Mouse (Mus musculus): Measurements from ENCODE around the gene Cttnbp2. TPM values are rescaled to one million over a fixed set of nuclear protein-coding genes. Genes with fewer than 3 reads are reported as not detected.

Gene Cttnbp2
- total RNA-seq, 1 experiment from 2014 or later, result 80.4 TPM

- DNase-seq, result peak; percentile 47
Observed at GRCm38 (mm10) chr6:18467777-18468176, 46.9 kb downstream of the Cttnbp2 start.

DNA sequence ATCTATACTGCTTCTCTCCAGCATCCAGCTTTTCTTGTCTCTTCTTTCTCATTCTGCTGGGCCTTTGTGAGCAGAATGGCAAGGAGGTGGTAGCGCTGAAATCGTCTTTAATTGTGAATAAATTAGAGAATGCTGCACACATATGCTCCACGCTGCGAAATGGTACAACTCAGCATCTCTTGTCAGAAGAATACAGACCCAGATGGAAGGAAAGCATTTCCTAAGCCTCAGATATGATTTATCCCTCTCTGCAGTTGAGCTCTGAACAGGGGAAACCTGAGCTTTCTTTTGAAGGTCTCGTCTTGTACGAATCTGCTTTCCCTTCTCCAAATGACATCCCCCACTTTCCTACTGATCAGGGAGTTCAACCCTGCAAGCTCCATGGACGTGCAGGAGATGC is 48.4 kb downstream of the Cttnbp2 start:
- DNase-seq, result no peak

GRCm38 (mm10) chr6:18465626-18466025 is 49.0 kb downstream of the Cttnbp2 start:
- DNase-seq, result peak; percentile 42

DNA sequence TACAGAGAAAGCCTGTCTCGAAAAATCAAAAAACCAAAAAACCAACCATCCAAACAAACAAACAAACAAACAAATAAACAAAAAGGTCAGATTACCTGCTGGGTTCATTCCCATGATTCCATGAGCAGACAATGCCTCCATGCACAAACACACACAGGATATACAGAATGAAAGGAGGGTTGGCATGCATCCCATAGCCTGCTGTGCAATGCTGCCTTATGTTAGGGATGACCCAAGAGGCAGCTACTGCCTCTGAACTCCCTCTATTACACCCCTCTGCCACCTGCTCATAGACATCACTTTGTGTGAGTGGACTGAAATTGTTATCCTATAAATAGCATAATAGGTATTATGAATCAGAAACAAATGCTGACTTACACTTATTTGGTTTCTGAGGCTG is 55.0 kb downstream of the Cttnbp2 start:
- DNase-seq, result no peak

DNA sequence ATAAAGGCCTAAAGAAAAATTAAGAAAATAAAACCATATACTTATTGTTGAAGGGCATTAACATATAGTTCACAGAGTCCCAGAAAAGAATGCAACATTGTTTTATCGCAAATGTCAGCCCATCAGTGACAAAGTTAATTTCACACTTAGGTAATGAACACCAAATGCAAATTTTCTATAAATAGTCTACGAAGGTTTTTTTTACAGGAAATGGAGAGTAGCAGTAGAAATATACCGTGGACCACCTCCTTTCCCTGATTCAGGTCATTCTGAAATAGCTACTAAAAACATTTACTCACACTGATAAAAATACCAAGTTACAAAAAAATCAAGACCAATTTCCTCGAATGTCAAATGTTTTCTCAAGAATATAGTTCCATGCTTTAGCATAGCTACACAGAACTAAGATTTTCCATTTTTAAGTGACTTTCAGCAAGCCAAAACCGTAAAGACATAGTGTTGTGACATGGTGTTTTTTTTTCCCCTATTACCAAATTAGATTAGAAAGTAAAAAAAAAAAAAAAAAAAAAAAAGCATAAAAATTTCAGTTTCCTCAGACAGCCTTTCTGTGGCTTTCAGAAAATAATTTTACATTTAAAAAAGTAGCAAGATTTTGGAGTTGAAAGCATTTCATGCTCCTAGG is 64.0 kb downstream of the Cttnbp2 start:
- no peak for DNase-seq

GRCm38 (mm10) chr6:18448078-18448477 is 66.6 kb downstream of the Cttnbp2 start:
- no peak for DNase-seq

GRCm38 (mm10) chr6:18446917-18447316 is 67.7 kb downstream of the Cttnbp2 start:
- no peak for DNase-seq

- no peak for DNase-seq
Observed at GRCm38 (mm10) chr6:18446359-18446758, 68.3 kb downstream of the Cttnbp2 start.

DNA sequence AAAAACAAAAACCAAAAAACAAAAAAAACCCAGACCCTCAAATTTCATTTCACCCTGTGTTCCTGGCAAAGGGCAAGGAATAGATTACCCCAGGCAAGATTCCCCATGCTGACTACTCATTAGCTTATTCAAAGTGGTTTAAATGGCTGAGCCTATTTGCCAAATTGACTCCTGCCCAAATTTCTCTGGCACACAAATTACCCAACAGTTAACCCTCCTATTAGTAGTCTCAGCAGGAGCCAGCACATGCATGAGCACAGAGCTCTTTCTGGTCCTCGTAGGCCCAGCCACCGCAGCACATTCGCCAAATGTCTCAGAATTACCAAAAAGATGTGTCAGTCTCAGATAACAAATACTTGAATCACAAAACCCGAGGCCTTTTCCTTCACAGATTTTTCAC is 68.9 kb downstream of the Cttnbp2 start:
- peak; percentile 42 for DNase-seq

DNA sequence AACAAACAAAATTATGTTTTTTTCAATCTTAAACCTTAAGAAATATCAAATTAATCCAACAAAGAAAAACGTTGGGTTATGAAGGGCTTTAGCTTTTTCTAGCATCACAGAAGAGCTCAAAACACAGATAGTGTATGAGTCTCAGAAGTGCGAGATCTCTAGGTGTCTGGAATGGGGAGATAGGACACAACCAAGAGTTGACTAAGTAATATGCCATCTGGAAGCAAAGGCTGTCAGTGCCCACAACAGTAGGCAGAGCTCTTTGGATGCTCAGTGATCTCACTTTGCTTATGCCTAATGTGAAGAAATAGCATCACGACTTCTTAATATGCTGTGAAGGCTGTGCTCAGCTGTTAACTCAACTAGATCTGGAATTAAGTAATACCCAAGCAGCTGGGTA is 72.3 kb downstream of the Cttnbp2 start:
- no peak for DNase-seq

GRCm38 (mm10) chr6:18440918-18441532 is 73.6 kb downstream of the Cttnbp2 start:
- no peak for DNase-seq

DNA sequence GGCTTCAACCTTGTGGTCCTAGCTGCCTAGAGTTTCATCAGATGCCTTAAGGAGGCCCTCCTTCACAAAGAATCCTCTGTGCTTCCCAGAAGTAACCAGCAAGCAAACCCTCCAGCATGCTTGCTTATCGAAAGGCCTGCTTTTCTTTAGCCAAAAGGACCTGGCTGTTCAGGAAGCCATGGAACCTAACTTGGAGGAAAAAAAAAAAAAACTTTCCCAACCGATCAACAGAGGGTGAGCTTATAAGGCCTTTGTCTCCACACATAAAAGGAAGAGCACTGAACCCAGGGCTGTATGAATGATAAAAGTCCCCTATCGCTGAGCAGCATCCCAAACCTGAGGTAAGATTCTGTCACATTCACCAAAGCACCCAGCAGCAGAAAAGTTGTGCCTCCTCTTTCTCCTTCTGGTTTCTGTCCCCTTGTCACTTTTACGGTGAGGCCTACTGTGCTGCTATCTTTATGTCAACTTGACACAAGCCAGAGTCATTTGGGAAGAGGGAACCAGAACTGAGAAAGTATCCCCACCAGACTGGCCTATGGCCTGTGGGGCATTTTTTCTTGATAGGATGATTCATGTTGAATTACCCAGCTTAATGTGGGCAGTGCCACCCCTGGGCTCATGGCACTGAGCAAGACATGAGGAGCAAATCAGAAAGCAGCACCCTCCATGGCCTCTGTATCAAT is 78.4 kb downstream of the Cttnbp2 start:
- no peak for DNase-seq

- no peak for DNase-seq
Observed at GRCm38 (mm10) chr6:18434828-18435531, 79.7 kb downstream of the Cttnbp2 start.

- no peak for DNase-seq
Observed at GRCm38 (mm10) chr6:18434355-18434754, 80.3 kb downstream of the Cttnbp2 start.

GRCm38 (mm10) chr6:18432362-18432761 is 82.3 kb downstream of the Cttnbp2 start:
- no peak for DNase-seq

GRCm38 (mm10) chr6:18431891-18432290 is 82.8 kb downstream of the Cttnbp2 start:
- DNase-seq, result no peak

DNA sequence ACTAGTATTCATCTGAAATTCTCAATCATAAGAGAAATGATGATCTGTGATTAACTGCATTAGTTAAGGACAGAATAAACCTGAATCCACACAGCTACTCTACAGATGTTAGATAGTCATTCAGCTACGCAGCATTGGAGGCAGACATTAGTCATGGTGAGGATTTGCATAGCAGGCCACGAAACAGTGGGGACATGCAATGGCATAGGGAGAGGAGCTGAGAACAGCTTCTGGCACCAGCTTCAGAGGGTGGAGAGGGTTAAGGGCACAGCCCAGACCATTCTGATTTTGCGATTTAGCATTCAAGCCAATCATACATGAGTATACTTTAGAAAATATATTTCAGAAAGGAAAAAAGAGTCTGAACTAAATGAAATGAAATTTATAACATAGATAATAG is 84.6 kb downstream of the Cttnbp2 start:
- no peak for DNase-seq

- no peak for DNase-seq
Observed at GRCm38 (mm10) chr6:18424822-18425221, 89.8 kb downstream of the Cttnbp2 start.

DNA sequence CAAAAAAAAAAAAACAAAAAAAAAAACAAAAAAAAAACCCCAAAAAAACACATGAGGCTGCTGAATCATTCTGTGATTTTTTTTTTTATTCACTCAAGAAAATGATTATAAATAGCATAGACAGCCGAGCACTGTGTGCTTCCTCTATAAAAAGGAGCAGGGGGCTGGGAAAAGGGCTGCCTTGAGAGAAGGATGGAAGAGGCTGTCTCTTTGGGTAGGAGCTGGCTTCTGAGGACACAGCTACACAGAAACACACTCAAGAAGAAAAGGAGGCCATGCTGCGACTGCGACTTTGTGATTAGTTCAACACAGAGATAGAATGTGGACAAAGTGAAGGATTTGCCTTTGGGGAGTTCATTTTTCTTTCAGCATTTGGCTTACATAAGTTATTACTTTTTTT is 90.3 kb downstream of the Cttnbp2 start:
- DNase-seq, result no peak

DNA sequence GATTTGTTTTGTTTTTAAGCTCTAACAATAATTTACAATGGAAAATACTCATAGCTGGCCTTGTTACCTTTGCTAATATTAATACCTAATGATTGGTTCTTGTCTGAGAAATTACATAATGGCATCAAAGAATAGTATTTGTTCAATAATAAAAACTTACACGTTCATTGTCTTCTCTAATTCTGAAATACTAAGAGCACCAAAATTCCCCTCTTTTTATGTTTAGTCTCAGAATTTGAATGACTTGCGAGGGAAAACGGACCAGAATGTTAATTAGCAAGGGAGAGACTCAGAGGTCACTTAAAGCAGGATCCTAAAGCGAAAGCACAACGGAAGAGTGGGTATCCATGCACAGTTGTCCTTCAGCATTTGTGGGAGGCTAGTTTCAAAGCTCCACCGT is 91.5 kb downstream of the Cttnbp2 start:
- DNase-seq, result no peak

- DNase-seq, result no peak
Observed at GRCm38 (mm10) chr6:18421561-18421960, 93.1 kb downstream of the Cttnbp2 start.

- no peak for DNase-seq
Observed at GRCm38 (mm10) chr6:18420660-18421059, 94.0 kb downstream of the Cttnbp2 start.

DNA sequence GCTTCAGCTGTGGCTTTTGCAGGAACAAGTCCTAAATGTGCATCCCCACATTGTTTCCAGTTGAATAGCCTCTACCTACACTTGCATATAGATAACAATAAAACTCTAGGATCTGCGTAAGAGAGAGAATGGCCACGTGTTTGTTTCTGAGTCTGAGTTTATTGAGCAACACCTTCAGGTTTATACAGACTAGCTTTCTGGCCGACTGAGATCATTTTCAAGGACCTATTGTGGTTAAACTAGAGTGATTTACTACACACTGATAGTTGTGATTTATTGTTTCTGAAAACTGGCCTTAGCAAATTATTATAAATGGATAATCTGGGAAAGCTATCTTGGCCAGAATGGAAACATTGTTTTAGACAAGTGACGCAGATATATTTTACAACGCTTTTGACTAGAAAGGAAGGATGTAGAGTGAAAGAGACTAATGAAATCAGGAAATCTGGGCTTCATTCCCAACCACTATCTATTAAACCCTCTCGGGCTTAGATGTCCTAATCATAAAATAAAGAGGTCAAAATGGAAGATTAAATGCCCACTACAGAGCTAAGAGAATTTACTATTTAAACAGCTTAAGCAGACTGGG is 96.7 kb downstream of the Cttnbp2 start:
- DNase-seq, result no peak

Measured in adrenal gland, postnatal 14 days (tissue).